Mouse (Mus musculus) erythroblast, embryonic 14.5 days (primary cell): ENCODE data around the gene Lrrc8a.

Experiments
- GATA1 ChIP-seq: IDR thresholded peaks from 2 replicates; pipeline ENCODE4 v1.6.1; 2012; ENCODE audit warnings: low read length, inconsistent platforms, mixed read lengths
- TAL1 ChIP-seq: IDR thresholded peaks from 3 replicates; pipeline ENCODE4 v1.6.1; 2012; ENCODE audit warnings: low read length, inconsistent platforms, mixed read lengths

DNA sequence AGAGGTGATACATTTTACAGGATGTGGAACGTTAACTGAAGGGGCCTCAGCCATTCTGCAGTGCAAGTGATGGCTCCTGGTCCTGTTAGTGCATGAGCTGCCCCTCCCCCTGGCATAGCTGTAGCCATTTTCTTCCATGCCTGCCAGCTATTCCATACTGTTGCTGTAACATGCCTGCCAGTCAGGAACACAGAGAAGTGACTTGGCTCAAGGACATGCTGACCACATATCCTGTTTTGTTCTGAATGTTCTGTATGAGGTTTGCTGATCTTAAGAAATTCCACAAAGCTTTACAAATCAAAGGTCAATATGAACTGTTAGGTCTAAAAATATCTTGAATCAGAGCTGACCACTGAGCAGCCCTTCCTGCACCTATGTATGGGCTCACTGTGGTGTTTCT lies 24.6 kb upstream of the Lrrc8a start:
- TF ChIP-seq TAL1 (no peak), GATA1 (no peak)
